Mouse (Mus musculus) E14TG2a.4 (cell line): ENCODE results near the gene Coro2b.

Experiments used
- H3K27me3 ChIP-seq: 2 replicates; pipeline ENCODE4 v1.6.1; 2014; ENCODE audit warnings: low read length, control low read depth; ENCODE audit not compliant: insufficient read depth
- H3K36me3 ChIP-seq: 2 replicates; pipeline ENCODE4 v1.6.1; 2014; ENCODE audit warnings: low read length, control low read depth; ENCODE audit not compliant: insufficient read depth
- H3K4me1 ChIP-seq: replicated peaks from 2 replicates; pipeline ENCODE4 v1.6.1; 2014; ENCODE audit warnings: low read depth, low read length, control low read depth
- H3K4me3 ChIP-seq: replicated peaks from 2 replicates; pipeline ENCODE4 v1.5.1; 2014; ENCODE audit warnings: mild to moderate bottlenecking, low read length
- H3K9me3 ChIP-seq: 2 replicates; pipeline ENCODE4 v1.6.1; 2014; ENCODE audit warnings: low read length, control low read depth
- CTCF ChIP-seq: conservative IDR thresholded peaks from 2 replicates; pipeline ENCODE4 v1.5.1; 2014; ENCODE audit warnings: low read length
- NANOG ChIP-seq: IDR thresholded peaks from 2 replicates; pipeline ENCODE4 v1.6.1; 2014; ENCODE audit warnings: borderline replicate concordance, low read length, mixed read lengths
- POU5F1 ChIP-seq: IDR thresholded peaks from 2 replicates; pipeline ENCODE4 v1.6.1; 2014; ENCODE audit warnings: low read length, borderline replicate concordance

Coro2b gene

DNA sequence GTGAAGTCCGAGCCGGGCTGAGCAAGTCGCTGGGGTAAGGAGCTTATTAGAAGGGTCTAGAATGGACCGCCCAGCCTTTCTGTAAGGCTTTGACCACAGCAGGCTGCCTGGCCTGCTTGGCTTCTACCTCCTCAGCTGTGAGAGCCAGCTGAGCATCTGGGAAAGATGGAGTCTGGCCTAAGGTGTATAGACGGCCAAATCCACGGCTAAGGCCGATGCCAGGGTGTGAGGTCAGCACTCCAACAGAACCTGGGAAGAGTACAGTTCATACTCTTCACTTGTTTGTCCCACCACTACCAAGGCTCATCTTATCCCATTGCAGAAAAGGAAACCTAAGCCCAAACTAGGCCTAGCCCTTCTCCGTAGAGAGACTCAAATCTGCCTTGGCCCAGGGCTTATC, 1.3 kb downstream of the Coro2b start:
- Histone ChIP-seq H3K27me3 (peaks cover 62% of the 10 kb centered on the region), H3K36me3 (no peaks in the 10 kb centered on the region), H3K4me3 (peak overlapping the region; percentile 27), H3K4me1 (peaks cover 77% of the 10 kb centered on the region), H3K9me3 (no peaks in the 10 kb centered on the region)
- no peak for TF ChIP-seq NANOG
- no peak for TF ChIP-seq POU5F1
- no peak for TF ChIP-seq CTCF

DNA sequence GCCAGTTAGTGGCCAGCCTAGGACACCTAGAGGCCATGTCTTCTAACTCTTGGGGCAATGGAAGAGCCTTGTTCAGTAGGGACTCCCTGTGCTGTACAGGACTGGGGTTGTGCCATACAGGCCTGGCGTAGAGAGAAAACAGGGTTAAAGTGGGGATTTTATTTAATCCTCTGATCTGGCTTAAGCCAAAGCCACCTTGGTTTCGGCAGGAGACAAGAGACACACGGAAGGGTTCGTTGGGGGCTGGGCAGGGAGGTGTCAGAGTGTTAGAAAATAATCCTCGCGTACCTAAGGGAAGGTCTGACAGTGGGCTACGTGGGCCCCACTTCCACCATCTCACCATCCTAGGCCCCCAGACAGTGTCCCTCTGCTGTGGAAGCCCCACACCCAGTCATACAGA, 2.2 kb downstream of the Coro2b start:
- peaks cover 62% of the 10 kb centered on the region for H3K27me3 ChIP-seq
- H3K36me3 ChIP-seq, result no peaks in the 10 kb centered on the region
- no peaks in the 10 kb centered on the region for H3K9me3 ChIP-seq
- peaks cover 77% of the 10 kb centered on the region for H3K4me1 ChIP-seq
- H3K4me3 ChIP-seq, result 0 out of 2 replicates have a peak overlapping the region, but pooled peaks have one; percentile 27
- TF ChIP-seq NANOG (no peak), CTCF (no peak), POU5F1 (no peak)

DNA sequence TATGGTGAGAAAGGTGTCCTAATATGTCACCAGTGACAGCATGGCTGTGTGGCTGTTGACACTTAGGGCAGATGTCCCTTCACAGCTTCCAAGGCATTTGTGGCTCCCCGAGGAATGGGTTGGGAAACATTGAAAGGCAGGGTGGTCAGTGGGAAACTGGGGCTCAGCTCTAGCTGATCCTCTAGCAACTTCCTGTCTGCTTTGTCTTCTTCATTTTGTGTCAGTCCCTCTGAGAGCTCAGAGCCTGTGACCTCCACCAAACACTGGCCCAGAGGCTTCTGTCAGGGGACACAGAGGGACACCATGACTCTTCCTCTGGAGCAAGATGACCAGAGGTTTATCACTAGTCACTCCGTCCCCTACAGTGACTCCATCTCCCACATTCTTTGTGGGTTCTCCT, 2.7 kb downstream of the Coro2b start:
- Histone ChIP-seq H3K4me3 (no peak overlapping the region), H3K27me3 (peaks cover 57% of the 10 kb centered on the region), H3K4me1 (peaks cover 75% of the 10 kb centered on the region), H3K36me3 (no peaks in the 10 kb centered on the region), H3K9me3 (no peaks in the 10 kb centered on the region)
- no peak for TF ChIP-seq NANOG
- TF ChIP-seq POU5F1, result no peak
- no peak for TF ChIP-seq CTCF

DNA sequence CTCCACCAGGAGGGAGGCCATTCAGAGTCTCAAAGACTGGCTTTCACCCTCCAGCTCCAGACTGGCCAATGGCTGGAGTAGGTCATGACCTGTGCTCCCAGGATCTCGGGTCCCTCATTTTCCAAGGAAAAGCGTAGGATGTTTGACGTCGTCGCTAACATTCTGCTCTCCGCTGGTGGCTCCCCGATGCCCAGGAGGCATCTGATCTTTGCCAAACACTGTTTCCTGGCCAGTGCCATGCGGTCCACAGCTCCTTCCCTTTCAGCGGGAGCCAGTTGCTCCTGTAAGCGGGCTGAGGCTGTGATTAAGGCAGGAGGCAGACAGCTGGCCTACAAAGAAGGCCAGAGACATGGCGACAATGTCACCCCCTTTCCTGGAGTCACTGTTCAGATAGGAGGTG, 4.0 kb downstream of the Coro2b start:
- peaks cover 46% of the 10 kb centered on the region for H3K27me3 ChIP-seq
- no peaks in the 10 kb centered on the region for H3K9me3 ChIP-seq
- no peak for TF ChIP-seq CTCF
- TF ChIP-seq POU5F1, result no peak
- no peak for TF ChIP-seq NANOG
- no peaks in the 10 kb centered on the region for H3K36me3 ChIP-seq
- H3K4me3 ChIP-seq, result peak overlapping the region; percentile 37; the same call in 1 of the 2 replicates
- peaks cover 86% of the 10 kb centered on the region for H3K4me1 ChIP-seq

DNA sequence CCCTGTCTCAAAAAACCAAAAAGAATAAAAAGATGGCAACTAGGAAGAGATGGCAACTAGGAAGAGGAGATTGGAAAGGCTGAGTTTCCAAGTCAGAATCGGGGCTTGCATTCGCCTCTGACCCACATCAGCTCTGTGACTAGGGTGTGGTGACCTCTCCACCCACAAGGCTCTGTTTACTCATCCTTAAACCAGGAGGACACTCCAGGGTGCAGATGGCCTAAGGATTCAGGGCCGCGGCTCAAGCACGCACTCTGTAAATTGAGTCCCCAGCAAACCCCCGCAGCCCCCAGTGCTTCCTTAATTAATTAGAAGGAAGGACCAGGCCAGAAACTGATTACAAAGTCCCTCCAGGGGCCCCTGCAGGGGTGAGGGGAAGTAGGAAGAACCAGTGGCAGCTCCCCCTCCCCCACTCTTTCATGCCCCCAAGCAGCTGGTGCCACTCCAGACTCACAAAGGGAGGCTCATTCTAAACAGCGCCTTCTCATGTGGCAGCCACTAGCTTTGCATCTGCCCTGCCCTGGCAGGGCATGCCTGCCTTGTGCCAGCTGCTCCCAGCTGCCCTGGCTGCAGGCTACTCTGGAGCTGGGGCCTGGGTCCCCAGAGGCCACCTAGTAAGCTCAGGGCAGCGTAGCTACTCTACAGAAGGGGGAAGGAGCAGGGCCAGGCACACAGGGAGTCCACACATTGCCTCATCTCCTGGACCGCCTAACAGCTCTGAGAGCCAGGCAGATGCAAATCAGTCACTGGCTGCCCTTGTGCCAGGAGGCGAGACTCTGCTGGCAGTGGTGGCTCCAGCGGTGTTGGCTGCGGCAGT, 5.2 kb downstream of the Coro2b start:
- no peaks in the 10 kb centered on the region for H3K9me3 ChIP-seq
- peaks cover 90% of the 10 kb centered on the region for H3K4me1 ChIP-seq
- no peaks in the 10 kb centered on the region for H3K36me3 ChIP-seq
- H3K4me3 ChIP-seq, result peak overlapping the region; percentile 32
- H3K27me3 ChIP-seq, result peaks cover 36% of the 10 kb centered on the region
- TF ChIP-seq CTCF, result no peak
- no peak for TF ChIP-seq POU5F1
- TF ChIP-seq NANOG, result no peak

DNA sequence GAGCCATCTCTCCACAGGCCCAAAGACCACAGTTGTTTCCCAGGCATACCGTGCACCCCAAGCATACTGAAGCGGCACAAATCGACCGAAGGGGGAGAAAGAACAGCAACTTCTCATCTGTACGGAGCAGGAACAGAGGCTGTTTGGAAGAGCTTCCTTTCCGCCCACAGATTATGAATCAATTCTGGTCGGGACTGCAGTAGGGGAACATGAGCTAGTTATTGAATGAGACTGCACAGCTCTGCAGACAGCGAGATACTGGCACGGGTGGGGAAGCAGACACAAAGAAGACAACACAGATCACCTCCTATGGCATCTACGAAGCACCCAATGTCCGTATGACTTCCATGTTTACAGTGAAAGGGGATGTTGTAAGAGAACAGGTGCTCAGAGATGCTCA, 8.3 kb downstream of the Coro2b start:
- Histone ChIP-seq H3K9me3 (no peaks in the 10 kb centered on the region), H3K4me1 (peaks cover 94% of the 10 kb centered on the region), H3K27me3 (peaks cover 8% of the 10 kb centered on the region), H3K36me3 (no peaks in the 10 kb centered on the region), H3K4me3 (no peak overlapping the region)
- TF ChIP-seq POU5F1, result no peak
- no peak for TF ChIP-seq CTCF
- TF ChIP-seq NANOG, result no peak

DNA sequence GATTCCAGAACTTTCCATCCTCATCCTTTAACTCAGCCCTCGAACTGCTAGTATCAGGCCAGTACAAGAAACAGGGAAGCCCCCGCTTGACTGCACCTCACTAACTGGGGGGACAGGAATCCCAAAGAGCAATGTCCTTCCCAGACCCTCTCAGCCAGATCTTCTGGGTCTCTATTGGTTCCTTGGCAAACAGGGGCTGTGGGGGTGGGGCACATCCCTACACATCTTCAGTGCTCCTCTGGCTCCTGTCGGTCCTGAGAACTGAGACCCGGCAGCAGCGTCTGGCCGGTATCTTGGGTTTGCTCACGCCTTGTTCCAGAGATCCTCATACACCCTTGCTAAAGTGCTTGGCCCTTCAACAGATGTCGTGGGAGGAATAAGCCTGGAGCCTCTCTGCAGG, 10.0 kb downstream of the Coro2b start:
- H3K4me1 ChIP-seq, result peaks cover 94% of the 10 kb centered on the region
- H3K9me3 ChIP-seq, result no peaks in the 10 kb centered on the region
- H3K4me3 ChIP-seq, result no peak overlapping the region
- 0 out of 2 replicates have a peak, but pooled peaks cover under 1% of the 10 kb centered on the region for H3K27me3 ChIP-seq
- no peaks in the 10 kb centered on the region for H3K36me3 ChIP-seq
- no peak for TF ChIP-seq NANOG
- no peak for TF ChIP-seq CTCF
- TF ChIP-seq POU5F1, result no peak

DNA sequence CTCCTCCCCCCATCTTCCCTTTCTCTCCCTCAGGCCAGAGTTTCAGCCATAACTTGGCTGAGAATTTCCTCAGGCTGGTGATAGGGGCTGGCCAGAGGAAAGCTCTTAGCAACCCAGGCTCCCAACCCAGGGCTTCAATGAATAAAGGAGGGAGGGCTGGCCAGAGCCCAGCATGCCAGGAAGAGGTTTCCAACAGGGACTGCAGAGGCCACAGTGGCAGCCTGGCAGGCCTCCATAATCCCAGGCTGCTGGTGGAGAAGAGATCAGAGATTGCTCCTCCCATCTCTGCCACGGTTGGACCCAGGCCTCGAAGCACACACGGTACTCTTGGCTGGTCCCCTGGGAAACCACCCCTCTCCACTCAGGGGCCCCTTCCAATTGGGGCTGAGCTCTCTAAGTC, 10.4 kb downstream of the Coro2b start:
- Histone ChIP-seq H3K4me1 (peaks cover 94% of the 10 kb centered on the region), H3K9me3 (no peaks in the 10 kb centered on the region), H3K36me3 (no peaks in the 10 kb centered on the region), H3K27me3 (no peaks in the 10 kb centered on the region), H3K4me3 (no peak overlapping the region)
- no peak for TF ChIP-seq NANOG
- no peak for TF ChIP-seq CTCF
- TF ChIP-seq POU5F1, result no peak

DNA sequence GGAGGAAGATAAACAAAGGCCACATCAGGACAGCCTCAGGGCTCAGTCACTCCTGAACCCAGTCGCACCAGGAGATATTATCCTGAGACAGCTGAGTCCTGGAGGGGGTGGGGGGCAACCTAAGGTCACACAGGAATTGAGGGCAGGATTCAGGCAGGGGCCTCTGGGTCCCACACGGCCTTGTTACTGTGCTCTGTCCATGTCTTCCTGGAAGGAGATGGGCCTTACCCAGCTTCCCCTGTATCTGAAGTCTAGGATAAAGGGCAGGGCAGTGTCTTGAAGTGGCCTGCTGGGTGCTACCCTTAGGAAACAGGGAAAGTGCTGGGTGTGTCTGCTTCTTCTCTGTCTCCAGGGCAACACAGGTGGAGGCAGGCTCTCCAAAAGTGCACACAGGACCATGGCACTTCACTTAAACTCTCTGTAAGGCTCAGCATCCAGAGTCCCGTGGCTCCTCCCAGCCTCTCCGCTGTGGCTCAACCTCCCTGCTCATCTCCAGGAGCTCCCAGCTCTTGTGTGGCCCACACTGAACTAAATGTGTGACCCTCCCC, 12.0 kb downstream of the Coro2b start:
- no peaks in the 10 kb centered on the region for H3K36me3 ChIP-seq
- H3K27me3 ChIP-seq, result peaks cover 5% of the 10 kb centered on the region; the same call in 1 of the 2 replicates
- 0 out of 2 replicates have a peak overlapping the region, but pooled peaks have one; percentile 18 for H3K4me3 ChIP-seq
- H3K4me1 ChIP-seq, result peaks cover 96% of the 10 kb centered on the region
- H3K9me3 ChIP-seq, result no peaks in the 10 kb centered on the region
- TF ChIP-seq POU5F1 (no peak), CTCF (no peak), NANOG (no peak)
